Mouse (Mus musculus) spleen, postnatal 4 days (tissue): Measurements from ENCODE around the gene Rabggtb.
"Not testable (repeated sequence)": the region's sequence is repeated elsewhere in the genome, so short reads cannot be mapped to it uniquely, and the experiment has no call there.

Experiments used
- DNase-seq, 2 experiments: peaks; one replicate each; pipeline ENCODE4 v3.0.0; 2022; ENCODE audit warnings: low spot score in 2 of 2

The Rabggtb gene

GRCm38 (mm10) chr3:153864636-153865429 lies 48.0 kb downstream of the Rabggtb start:
- no peak for DNase-seq

- DNase-seq = no peak
Observed at GRCm38 (mm10) chr3:153863816-153864215, 49.0 kb downstream of the Rabggtb start.

DNA sequence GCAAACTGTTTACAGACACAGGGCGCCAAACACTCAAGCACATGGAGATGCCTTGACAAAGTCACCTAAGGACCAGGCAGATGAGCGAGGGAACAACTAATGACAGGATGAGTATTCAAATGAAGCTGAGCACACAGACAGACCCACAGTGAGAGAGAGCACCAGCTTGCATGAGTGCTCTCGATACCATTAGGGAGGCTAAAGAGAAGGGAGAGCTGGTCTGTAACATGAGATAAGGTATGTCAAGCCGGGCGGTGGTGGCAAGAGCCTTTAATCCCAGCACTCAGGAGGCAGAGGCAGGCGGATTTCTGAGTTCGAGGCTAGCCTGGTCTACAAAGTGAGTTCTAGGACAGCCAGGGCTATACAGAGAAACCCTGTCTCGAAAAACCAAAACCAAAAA lies 52.4 kb downstream of the Rabggtb start:
- not testable (repeated sequence) for DNase-seq

- DNase-seq = no peak
Observed at GRCm38 (mm10) chr3:153858350-153859001, 54.3 kb downstream of the Rabggtb start.
